Mouse (Mus musculus) ES-Bruce4 (cell line): Measurements from ENCODE around the gene Gm49416.

Experiments used
- CTCF ChIP-seq: IDR thresholded peaks from one replicate; pipeline ENCODE4 v1.8.1; 2011; ENCODE audit warnings: low read depth, low read length
- POLR2A ChIP-seq: IDR thresholded peaks from one replicate; pipeline ENCODE4 v1.8.1; 2011; ENCODE audit warnings: low read length; ENCODE audit not compliant: insufficient read depth

- TF ChIP-seq CTCF (no peak), POLR2A (no peak)
Observed at GRCm38 (mm10) chr19:8941136-8941514, 52.4 kb downstream of the Gm49416 start.
